Mouse (Mus musculus): Measurements from ENCODE around the gene Ccl6. TPM values are rescaled to one million over a fixed set of nuclear protein-coding genes. Genes with fewer than 3 reads are reported as not detected.

Ccl6 gene
- total RNA-seq, 2 experiments from 2014 or later, result 2.9 to 3.7 TPM

DNA sequence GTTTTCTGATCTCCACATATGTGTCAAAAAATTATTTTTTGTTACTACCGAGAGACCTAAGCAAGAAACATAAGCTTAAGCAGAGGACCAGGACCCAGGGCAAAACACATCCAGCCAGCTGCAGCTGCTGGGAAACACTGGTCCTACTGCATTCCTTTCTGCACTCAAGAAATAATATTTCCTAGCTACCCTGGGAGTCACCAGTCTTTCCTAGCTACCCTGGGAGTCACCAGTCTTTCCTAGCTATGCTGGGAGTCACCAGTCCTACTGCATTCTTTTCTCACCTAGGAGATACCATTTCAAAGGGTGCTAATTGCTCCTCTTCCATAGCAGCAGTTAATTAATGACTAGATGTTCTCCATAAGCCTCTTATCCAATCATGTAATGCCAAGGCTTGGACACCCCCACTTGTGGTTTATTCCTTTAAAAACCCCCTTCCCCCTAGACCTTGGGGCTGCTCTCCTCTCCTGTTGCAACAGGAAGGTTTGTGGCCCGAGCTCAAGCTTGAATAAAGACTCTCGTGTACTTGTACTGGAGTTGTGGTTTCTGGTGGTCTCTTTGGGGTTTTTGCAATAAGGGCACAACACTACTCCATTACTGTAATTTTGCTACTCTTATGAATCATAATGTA is 5.4 kb upstream of the Ccl6 start:
- no peak for DNase-seq (ENCODE audit: low spot score in 2 of 2)

GRCm38 (mm10) chr11:83597796-83598195 is 4.9 kb upstream of the Ccl6 start:
- no peak for DNase-seq (ENCODE audit: low spot score in 2 of 2)

- no peak for DNase-seq (ENCODE audit: low spot score in 2 of 2)
Measured at GRCm38 (mm10) chr11:83595669-83596455, 3.0 kb upstream of the Ccl6 start.

DNA sequence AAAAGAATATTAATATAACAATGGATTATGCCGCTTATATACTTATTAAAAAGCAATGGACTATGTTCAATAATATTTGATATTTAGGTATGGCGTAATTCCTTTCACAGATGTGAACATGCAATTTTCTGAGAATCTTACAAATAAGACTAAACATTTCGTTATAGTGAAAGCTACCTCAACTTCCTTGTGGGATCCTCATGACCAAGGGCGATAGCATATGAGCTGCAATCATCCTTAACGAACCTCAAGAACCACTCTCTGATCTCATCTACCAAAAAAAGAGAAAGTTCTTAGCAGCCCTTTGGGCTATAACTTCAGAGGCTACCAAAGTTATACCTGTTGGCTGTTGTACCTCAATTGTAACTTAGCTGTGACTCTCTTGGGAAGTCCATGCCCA is 566 bp upstream of the Ccl6 start:
- DNase-seq (ENCODE audit: low spot score in 2 of 2), result no peak

DNA sequence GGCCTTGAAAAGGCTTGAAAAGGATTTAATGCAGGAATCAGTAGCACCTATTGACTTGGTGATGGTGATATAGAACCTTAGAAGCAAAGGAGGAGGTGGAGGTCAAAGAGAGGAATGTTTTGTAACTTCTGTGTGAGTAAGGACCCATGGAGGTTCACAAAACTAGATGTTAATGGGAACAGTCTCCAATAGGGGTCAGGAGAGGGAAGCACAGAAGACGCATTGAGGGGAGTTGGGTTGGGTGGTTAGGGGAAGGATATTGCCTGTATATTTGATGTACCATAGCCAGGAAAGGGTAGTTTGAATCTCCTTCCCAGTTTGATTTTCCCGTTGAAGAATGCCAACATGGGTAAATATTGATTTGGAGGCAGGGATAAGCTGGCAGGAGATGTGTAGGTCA is 8.7 kb downstream of the Ccl6 start:
- DNase-seq (ENCODE audit: low spot score in 2 of 2), result no peak

DNA sequence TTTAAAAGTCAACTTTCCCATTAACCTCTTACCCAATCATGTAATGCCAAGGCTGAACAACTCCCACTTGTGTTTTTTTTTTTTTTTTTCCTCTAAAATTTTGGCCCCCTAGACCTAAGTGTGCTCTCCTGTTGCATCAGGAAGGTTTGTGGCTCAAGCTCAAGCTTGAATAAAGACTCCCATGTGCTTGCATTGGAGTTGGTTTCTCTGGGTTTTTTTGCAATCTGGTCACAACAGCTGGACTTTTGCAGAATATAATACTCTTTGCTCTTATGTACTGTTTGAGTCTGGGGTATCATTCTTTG is 9.5 kb downstream of the Ccl6 start:
- DNase-seq (ENCODE audit: low spot score in 2 of 2), result no peak

GRCm38 (mm10) chr11:83582626-83583449 is 10.0 kb downstream of the Ccl6 start:
- no peak for DNase-seq (ENCODE audit: low spot score in 2 of 2)

DNA sequence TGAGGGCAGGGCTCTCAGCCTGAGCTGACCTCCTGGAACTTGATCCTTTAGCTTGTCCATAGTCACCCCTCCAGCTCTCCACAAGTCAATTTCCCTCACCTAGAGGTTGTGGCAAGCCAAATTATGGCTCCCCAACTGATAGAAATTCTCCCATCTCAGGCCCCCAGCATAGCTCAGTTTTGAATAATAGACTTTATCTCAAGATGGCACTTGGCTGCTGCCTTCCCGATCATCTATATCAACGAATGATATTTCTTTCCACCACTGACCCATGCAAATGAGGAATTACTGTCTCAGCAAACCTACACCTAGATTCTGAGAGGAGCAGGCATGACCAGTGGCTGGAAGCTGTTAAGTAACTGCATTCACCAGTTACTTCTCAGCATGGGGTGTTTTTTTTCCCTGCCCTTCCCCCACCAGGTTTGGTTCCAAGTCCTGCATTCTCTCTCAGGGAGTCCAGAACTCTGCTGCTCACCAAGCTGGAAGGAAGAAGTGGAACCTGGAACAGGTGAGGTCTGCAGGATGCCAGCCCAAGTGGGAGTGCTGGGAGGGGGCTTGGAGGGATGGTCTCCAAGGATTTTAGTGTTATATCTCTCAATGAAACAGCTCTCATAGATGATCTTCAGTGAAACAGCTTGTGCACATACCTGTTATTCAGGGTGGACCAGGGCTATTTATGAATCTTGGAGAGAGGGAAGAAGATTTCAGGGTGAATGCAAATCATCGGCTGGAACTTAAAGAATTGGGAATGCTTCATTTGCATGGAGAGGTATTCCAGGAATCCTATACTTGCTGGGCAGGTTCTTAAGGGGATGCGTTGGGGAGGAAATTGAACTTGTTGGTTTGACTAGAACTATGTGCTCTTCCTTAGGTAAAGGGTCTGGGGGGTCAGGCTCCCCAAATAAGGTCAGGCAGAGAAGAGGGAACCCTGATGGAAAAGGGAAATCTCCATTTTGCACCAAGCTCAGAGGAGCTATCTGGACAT is 11.0 kb downstream of the Ccl6 start:
- no peak for DNase-seq (ENCODE audit: low spot score in 2 of 2)

DNA sequence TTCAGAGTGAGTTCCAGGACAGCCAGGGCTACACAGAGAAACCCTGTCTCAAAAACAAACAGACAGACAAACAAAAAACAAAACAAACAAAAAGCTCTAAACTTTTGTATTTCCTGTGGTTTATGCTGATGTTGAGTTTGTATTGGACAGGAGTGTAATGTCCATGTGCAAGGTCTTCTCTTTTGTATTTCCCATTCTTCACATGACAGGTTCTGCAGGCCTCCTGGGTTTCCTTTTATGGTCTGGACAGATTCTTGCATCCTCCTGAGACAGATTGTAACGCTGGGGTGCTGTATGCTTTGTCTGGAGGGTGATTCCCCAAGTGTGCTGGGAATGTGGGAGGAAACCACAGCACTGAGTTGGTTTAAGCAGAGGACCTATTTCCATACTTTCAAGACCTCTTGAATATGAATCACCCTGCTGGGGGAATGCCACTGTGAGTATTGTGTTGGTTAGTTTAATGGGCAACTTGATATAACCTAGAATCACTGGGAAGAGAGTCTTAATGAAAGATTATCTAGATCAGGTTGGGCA is 12.1 kb downstream of the Ccl6 start:
- no peak for DNase-seq (ENCODE audit: low spot score in 2 of 2)

DNA sequence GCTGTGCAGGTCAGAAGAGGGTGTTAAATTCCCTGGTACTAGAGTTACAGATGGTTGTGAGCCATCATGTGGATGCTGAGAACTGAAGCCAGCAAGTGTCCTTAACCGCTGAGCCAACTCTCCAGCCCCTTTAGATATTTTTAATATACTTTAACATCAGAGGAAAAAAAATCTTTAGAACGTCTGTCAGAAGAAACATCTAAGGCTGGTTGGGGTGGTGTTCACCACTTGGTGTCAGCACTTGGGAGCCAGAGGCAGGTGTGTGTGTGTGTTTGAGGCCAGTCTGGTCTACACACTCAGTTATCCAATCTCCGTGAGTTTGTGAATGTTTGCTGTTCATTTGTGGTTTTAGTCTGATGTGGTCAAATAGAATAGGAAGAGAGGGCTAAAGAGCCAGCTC is 13.9 kb downstream of the Ccl6 start:
- DNase-seq (ENCODE audit: low spot score in 2 of 2), result no peak

DNA sequence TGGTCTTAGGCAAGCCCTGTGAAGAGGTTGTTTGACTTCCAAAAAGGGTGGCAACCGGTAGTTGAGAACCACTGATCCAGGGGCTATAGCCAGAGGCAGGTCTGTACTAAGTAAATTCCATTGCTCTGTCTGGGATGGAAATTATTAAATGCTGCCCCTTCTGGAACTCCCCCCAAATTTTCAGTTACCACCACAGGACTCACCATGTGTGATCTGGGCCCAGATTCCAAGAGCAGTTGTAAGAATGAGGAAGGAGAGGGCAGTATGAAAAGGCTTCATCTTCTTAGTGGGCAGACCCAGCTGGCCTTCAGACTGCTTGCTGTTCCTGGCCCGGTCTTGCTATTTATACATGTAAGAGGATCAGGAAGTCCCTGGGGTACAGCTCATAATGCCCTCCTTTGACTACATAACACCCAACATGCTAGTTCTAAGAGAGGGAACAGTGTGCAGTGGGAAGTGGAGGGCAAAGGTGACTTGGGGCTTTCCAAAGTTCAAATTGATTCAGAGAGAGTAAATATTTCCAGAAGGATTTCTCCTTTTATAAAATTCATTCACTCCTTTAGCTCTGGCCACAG is 14.6 kb downstream of the Ccl6 start, which contains the start of gene Ccl9:
Gene Ccl9, minus strand, starts transcription at position 451 of the 575 bp plus-strand sequence.
- no peak for DNase-seq (ENCODE audit: low spot score in 2 of 2)

GRCm38 (mm10) chr11:83576927-83577555 is 15.8 kb downstream of the Ccl6 start:
- no peak for DNase-seq (ENCODE audit: low spot score in 2 of 2)

- DNase-seq (ENCODE audit: low spot score in 2 of 2), result no peak
Measured at GRCm38 (mm10) chr11:83572834-83573233, 20.1 kb downstream of the Ccl6 start.

- DNase-seq (ENCODE audit: low spot score in 2 of 2), result no peak
Measured at GRCm38 (mm10) chr11:83572223-83572622, 20.7 kb downstream of the Ccl6 start.

- DNase-seq (ENCODE audit: low spot score in 2 of 2), result no peak
Measured at GRCm38 (mm10) chr11:83570189-83570588, 22.7 kb downstream of the Ccl6 start.

GRCm38 (mm10) chr11:83569249-83569648 is 23.6 kb downstream of the Ccl6 start:
- DNase-seq (ENCODE audit: low spot score in 2 of 2), result no peak

GRCm38 (mm10) chr11:83568786-83569185 is 24.1 kb downstream of the Ccl6 start:
- DNase-seq (ENCODE audit: low spot score in 2 of 2), result no peak

DNA sequence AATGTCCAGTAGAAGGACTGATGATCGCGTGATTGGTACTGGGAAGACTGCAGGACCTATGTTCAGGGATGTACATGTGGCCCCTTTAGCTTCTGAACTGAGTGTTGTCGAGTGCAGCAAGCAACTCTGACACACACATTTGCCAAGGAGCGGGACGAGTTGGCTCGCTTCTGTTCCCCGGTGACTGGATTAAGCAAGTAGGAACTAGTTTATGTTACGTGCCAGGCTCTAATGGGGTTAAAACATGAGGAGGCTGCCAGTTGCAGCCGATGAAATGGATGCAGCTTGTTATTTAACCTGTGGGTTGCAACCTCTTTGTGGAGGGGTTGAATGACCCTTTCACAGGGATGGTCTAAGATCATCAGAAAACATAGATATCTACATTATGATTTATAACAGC is 24.8 kb downstream of the Ccl6 start:
- no peak for DNase-seq (ENCODE audit: low spot score in 2 of 2)

DNA sequence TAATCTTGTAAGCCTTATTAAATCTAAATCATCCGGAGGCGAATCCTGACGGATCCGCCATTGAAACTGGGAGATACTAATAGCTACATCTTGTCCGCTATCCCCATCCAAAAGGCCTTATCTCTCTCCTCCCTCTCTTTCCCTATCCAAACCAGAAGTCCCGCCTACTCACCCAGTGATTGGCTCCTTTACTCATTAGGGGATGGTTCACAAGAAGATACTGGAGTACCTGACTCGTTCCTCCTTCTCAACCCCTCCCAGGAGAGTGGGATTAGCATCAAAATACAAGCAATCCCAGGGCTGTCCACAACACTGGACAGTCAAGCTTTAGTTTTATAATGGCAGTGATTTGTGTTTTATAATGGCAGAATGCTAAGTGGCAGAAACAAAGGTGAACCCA is 25.6 kb downstream of the Ccl6 start:
- no peak for DNase-seq (ENCODE audit: low spot score in 2 of 2)

GRCm38 (mm10) chr11:83566617-83567016 is 26.3 kb downstream of the Ccl6 start:
- no peak for DNase-seq (ENCODE audit: low spot score in 2 of 2)
